Mouse (Mus musculus) lung, postnatal 0 days (tissue): ENCODE measurements around the gene Naip5.

ENCODE experiments used
- CTCF ChIP-seq: IDR thresholded peaks from 2 replicates; pipeline ENCODE4 v1.5.1; 2016; ENCODE audit warnings: antibody characterized with exemption, mild to moderate bottlenecking
- EP300 ChIP-seq: IDR thresholded peaks from 2 replicates; pipeline ENCODE4 v1.6.1; 2016; ENCODE audit warnings: antibody characterized with exemption, mild to moderate bottlenecking, control low read depth

- no peak for TF ChIP-seq CTCF
- TF ChIP-seq EP300: no peak
These were observed 50.7 kb downstream of the Naip5 start for GRCm38 (mm10) chr13:100195421-100195820.
